Mouse (Mus musculus) adrenal gland, postnatal 0 days (tissue): ENCODE measurements around the gene Mnat1. TPM values are rescaled to one million over a fixed set of nuclear protein-coding genes. Genes with fewer than 3 reads are reported as not detected.

Source experiments
- polyA plus RNA-seq: library from polyadenylated mRNA; unstranded; fragments of >200 nt; fragmentation: Nextera tagmentation; extraction: Ambion mirVana; gene quantifications from 2 replicates; pipeline ENCODE4 v1.2.1, GENCODE M21; 2015

Gene Mnat1
- polyA plus RNA-seq, result 25.9 and 28.8 TPM in 2 replicates

DNA sequence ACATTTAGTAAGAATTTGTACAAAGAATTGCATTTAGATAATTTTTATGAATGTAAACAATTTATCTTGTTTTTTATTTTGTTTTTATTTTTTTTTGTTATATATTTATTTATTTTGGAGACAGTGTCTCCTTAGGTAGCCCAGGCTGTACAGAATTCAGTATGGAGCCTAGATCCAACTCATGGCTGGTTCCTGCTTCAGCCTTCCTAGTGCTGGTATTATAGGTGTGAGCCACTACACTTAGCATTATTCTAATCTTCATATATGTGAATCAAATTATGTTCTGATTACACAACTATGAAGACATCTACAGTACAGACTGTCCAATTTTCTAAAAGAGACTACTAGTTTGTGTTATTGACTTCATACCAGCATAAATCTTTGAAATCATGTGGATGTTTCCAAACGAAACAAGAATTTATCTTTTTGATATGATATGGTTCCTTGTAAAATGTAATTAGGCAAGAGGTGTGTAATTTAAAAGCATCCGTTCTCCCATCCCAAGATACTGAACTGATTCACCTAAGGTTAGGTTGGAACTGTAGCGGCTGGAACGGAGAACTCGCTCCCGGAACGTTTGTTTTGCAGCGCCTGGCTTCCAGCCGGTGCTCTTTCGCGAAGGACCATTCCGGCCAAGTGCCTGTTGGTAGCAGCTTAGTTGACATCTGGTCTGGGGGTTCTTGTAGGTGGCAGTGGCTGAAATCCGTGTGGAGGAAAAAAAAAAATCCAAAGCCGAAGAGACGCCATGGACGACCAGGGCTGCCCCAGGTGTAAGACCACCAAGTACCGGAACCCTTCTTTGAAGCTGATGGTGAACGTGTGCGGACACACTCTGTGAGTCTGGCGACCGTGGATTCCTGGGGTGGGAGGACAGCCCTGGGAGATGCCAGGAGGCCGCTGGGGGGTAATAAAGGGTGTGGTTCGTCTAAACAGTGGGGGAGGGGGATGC lies at the start of gene Mnat1:
Gene Mnat1, plus strand, starts transcription at position 625 of the 949 bp plus-strand sequence.

GRCm38 (mm10) chr12:73113196-73113595 lies 10.3 kb upstream of the Mnat1 start, which contains the start of gene Six4:
TSS of gene Six4 (minus strand) at chr12:73113456.

DNA sequence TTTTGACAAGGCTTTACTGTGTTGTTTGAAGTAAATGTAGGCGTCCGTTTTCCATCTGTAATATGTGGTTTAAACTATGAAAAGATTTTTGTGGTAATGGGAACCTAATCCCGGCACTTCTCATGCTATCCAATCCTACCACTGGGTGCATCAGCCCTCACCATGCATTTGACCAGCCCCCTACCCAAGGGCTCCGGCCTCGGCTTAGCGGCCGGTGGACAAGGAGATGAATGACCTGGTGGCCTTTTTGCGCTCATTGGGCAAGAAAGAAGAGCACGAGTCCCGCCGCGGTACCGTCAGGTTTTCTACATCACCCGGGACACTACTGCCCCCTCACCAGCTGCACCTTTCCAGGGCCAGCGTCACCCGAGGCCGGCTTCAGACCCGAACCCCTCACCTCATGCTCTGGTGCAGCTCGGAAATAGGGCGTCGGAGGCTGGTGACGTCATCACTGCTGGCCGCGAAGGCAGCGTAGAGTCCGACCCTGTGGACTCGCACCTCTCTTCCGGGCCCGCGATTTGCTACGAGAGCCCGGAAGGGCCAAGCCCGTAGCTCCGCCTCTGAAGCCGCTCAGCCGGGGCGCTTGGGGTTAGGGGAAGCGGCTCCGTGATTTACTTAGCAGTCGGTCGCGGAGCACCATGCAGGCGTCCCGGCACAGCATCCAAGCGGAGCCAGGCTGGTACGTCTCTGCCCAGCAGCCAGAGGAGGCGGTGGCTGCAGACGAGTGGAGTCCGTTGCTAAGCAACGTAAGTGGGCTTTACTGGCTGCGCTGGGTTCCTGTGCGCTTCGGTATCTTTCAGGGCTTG lies 163.0 kb downstream of the Mnat1 start, which contains the start of the genes Trmt5 and Slc38a6:
Gene Trmt5, minus strand, starts transcription at position 424 of the 806 bp plus-strand sequence.
Gene Slc38a6, plus strand, starts transcription at position 493 of the 806 bp plus-strand sequence.

Other genes with a start within 250 kb of the Mnat1 start
- gene Six6, start 183.8 kb upstream of the Mnat1 start, polyA plus RNA-seq, result not detected in 2 replicates
- gene 4930447C04Rik, start 182.9 kb upstream of the Mnat1 start, polyA plus RNA-seq, result 1.7 and 2.2 TPM in 2 replicates
- gene Six1, start 69.8 kb upstream of the Mnat1 start, polyA plus RNA-seq, result 0.54 and 1.4 TPM in 2 replicates
- 0.13 and 0.46 TPM in 2 replicates for gene Six4, start 10.3 kb upstream of the Mnat1 start, polyA plus RNA-seq
- gene Trmt5, start 163.0 kb downstream of the Mnat1 start, polyA plus RNA-seq, result 10.7 and 17.9 TPM in 2 replicates
- 4.0 and 6.8 TPM in 2 replicates for gene Slc38a6, start 163.1 kb downstream of the Mnat1 start, polyA plus RNA-seq